Mouse (Mus musculus) thymus, adult 2 months (tissue): ENCODE measurements around the gene Dixdc1. TPM values are rescaled to one million over a fixed set of nuclear protein-coding genes. Genes with fewer than 3 reads are reported as not detected.

Experiments
- DNase-seq: peaks from one replicate; pipeline ENCODE4 v3.0.0; 2021
- H3K27ac ChIP-seq: fragments of 200-500 bp; 2 replicates; pipeline ENCODE4 v1.5.1; 2012; ENCODE audit warnings: low read length, control low read depth; ENCODE audit not compliant: control insufficient read depth, insufficient read depth
- H3K27me3 ChIP-seq: fragments of 200-500 bp; 2 replicates; pipeline ENCODE4 v1.6.1; 2012; ENCODE audit warnings: mild to moderate bottlenecking, low read length, moderate library complexity, mixed read lengths; ENCODE audit not compliant: control insufficient read depth, insufficient read depth
- H3K36me3 ChIP-seq: fragments of 200-500 bp; 2 replicates; pipeline ENCODE4 v1.6.1; 2012; ENCODE audit warnings: mild to moderate bottlenecking, low read length, moderate library complexity; ENCODE audit not compliant: control insufficient read depth, insufficient read depth
- H3K4me1 ChIP-seq: fragments of 200-500 bp; replicated peaks from 2 replicates; pipeline ENCODE4 v1.6.1; 2012; ENCODE audit warnings: low read length; ENCODE audit not compliant: control insufficient read depth, insufficient read depth
- H3K4me3 ChIP-seq: fragments of 200-500 bp; 2 replicates; pipeline ENCODE4 v1.5.1; 2012; ENCODE audit warnings: mild to moderate bottlenecking, low read length, control low read depth, moderate library complexity; ENCODE audit not compliant: control insufficient read depth, insufficient read depth
- CTCF ChIP-seq: fragments of 200-500 bp; IDR thresholded peaks from 2 replicates; pipeline ENCODE4 v1.5.1; 2012; ENCODE audit warnings: mild to moderate bottlenecking, control low read depth, low read length, moderate library complexity, borderline replicate concordance; ENCODE audit not compliant: control insufficient read depth, poor library complexity, insufficient read depth; ENCODE audit errors: extremely low read depth
- POLR2A ChIP-seq: fragments of 200-500 bp; IDR thresholded peaks from 2 replicates; pipeline ENCODE4 v1.6.1; 2012; ENCODE audit warnings: mild to moderate bottlenecking, low read length, control low read depth, moderate library complexity; ENCODE audit not compliant: control insufficient read depth, poor library complexity, insufficient read depth; ENCODE audit errors: extremely low read depth
- WGBS: fragments of 180-500 bp; shearing (Covaris S2); methylation state at CpG from one replicate; pipeline ENCODE4 v1.1.7; 2018; 5-methylcytosine and 5-hydroxymethylcytosine counted together
- polyA plus RNA-seq: library from polyadenylated mRNA; depleted of rRNA; stranded (reverse); fragments of >200 nt; gene quantifications from 2 replicates; pipeline ENCODE4 v1.2.3, GENCODE M21; 2012; rRNA removed

Dixdc1 gene
- polyA plus RNA-seq: 0.37 and 0.77 TPM in 2 replicates

- Histone ChIP-seq H3K36me3 (no peaks in the 10 kb centered on the region), H3K27ac (no peak within 1 kb of the TSS; the same call in 1 of the 2 replicates), H3K4me1 (peaks cover 9% of the 10 kb centered on the region), H3K4me3 (peak within 1 kb of the TSS; percentile 25), H3K27me3 (no peaks in the 10 kb centered on the region)
- WGBS: 9% methylated on average over 36 of the region's 36 CpGs
- peak; percentile 81 for DNase-seq
- TF ChIP-seq CTCF (no peak), POLR2A (no peak)
Observed at GRCm38 (mm10) chr9:50738914-50739870, at the start of gene Dixdc1. Gene Dixdc1 (minus strand): TSS chr9:50739517.

GRCm38 (mm10) chr9:50782155-50782554, 42.8 kb upstream of the Dixdc1 start:
- Histone ChIP-seq H3K4me1 (no peaks in the 10 kb centered on the region), H3K36me3 (no peaks in the 10 kb centered on the region; the same call in 1 of the 2 replicates), H3K4me3 (no peak overlapping the region), H3K27me3 (no peaks in the 10 kb centered on the region), H3K27ac (no peak overlapping the region)
- TF ChIP-seq CTCF (peak; percentile 26; the same call in 1 of the 2 replicates), POLR2A (no peak)
- 65% methylated on average over 2 of the region's 2 CpGs for WGBS
- DNase-seq: peak; percentile 68

- H3K36me3 ChIP-seq: no peaks in the 10 kb centered on the region; the same call in 1 of the 2 replicates
- TF ChIP-seq POLR2A: no peak
- no peak for TF ChIP-seq CTCF
- H3K27ac ChIP-seq: no peak overlapping the region
- 0 out of 2 replicates have a peak, but pooled peaks cover 2% of the 10 kb centered on the region for H3K4me1 ChIP-seq
- no peak for DNase-seq
- no peaks in the 10 kb centered on the region for H3K27me3 ChIP-seq
- no peak overlapping the region for H3K4me3 ChIP-seq
- 75% methylated on average over 11 of the region's 11 CpGs for WGBS
Observed at GRCm38 (mm10) chr9:50776162-50776760, 36.9 kb upstream of the Dixdc1 start.

GRCm38 (mm10) chr9:50775662-50776126, 36.4 kb upstream of the Dixdc1 start:
- H3K27ac ChIP-seq: no peak overlapping the region
- DNase-seq: no peak

GRCm38 (mm10) chr9:50774991-50775612, 35.8 kb upstream of the Dixdc1 start, which contains the start of the genes Alg9 and 1110032A03Rik:
Gene Alg9 (plus strand): TSS chr9:50775019.
Gene 1110032A03Rik (minus strand): TSS chr9:50775520.
- H3K27me3 ChIP-seq: no peaks in the 10 kb centered on the region
- peak; percentile 90 for DNase-seq
- H3K27ac ChIP-seq: peak within 1 kb of the TSS; percentile 0; the same call in 1 of the 2 replicates
- H3K4me1 ChIP-seq: 0 out of 2 replicates have a peak, but pooled peaks cover 2% of the 10 kb centered on the region
- peak within 1 kb of the TSS; percentile 91 for H3K4me3 ChIP-seq
- peak; percentile 35; the same call in 1 of the 2 replicates for TF ChIP-seq POLR2A
- TF ChIP-seq CTCF: no peak
- no peaks in the 10 kb centered on the region for H3K36me3 ChIP-seq
- under 1% methylated on average over 51 of the region's 51 CpGs for WGBS

More at GRCm38 (mm10) chr9:50775662-50776126, 36.4 kb upstream of the Dixdc1 start:
- no peaks in the 10 kb centered on the region for H3K27me3 ChIP-seq
- WGBS: under 1% methylated on average over 30 of the region's 30 CpGs
- 0 out of 2 replicates have a peak, but pooled peaks cover 2% of the 10 kb centered on the region for H3K4me1 ChIP-seq
- H3K4me3 ChIP-seq: peak overlapping the region; percentile 91
- no peak for TF ChIP-seq CTCF
- no peak for TF ChIP-seq POLR2A
- H3K36me3 ChIP-seq: no peaks in the 10 kb centered on the region; the same call in 1 of the 2 replicates

- no peak for DNase-seq
- Histone ChIP-seq H3K27me3 (no peaks in the 10 kb centered on the region), H3K4me3 (no peak overlapping the region), H3K4me1 (0 out of 2 replicates have a peak, but pooled peaks cover 2% of the 10 kb centered on the region), H3K36me3 (no peaks in the 10 kb centered on the region), H3K27ac (no peak overlapping the region)
- TF ChIP-seq POLR2A (no peak), CTCF (no peak)
- WGBS: 30% methylated on average over 4 of the region's 4 CpGs
Observed at GRCm38 (mm10) chr9:50774026-50774462, 34.7 kb upstream of the Dixdc1 start.
